ENCODE assay signal across 10 mouse cellular contexts in genomic region chr5:132373471-132374075, GRCm38 (mm10).
DNase-seq lines count a peak whose midpoint lies in the region; ATAC-seq and TF ChIP-seq lines count a peak whose summit lies in the region.
"Had no signal": no experiment of that assay in that cellular context is flagged by ENCODE, and none has a peak within 500 bp of the region (broad histone marks: within the 10 kb centered on the region; RNA-seq: fewer than 3 reads in every experiment).

No protein-coding gene starts in this region.

- peaks cover 14% of the 10 kb centered on the region for H3K4me1 ChIP-seq in liver, embryonic 12.5 days
- H3K4me1 ChIP-seq in liver, postnatal 0 days (ENCODE audit: insufficient read depth) = 0 out of 2 replicates have a peak, but pooled peaks cover 4% of the 10 kb centered on the region
- peaks cover 15% of the 10 kb centered on the region for H3K4me1 ChIP-seq in liver, embryonic 13.5 days (replicated peaks)

- H3K9me3 ChIP-seq in liver, embryonic 12.5 days (replicated peaks) = no peaks in the 10 kb centered on the region
- no peaks in the 10 kb centered on the region for H3K9me3 ChIP-seq in liver, postnatal 0 days (ENCODE audit: low read length)
- H3K9me3 ChIP-seq in liver, embryonic 13.5 days (replicated peaks) = no peaks in the 10 kb centered on the region

- no peaks in the 10 kb centered on the region for H3K27me3 ChIP-seq in liver, embryonic 12.5 days (replicated peaks)
- H3K27me3 ChIP-seq in liver, postnatal 0 days (ENCODE audit: insufficient read depth, low read length) = no peaks in the 10 kb centered on the region
- H3K27me3 ChIP-seq in liver, embryonic 13.5 days = no peaks in the 10 kb centered on the region

- H3K27ac ChIP-seq in liver, embryonic 12.5 days = no peak overlapping the region
- no peak overlapping the region for H3K27ac ChIP-seq in liver, postnatal 0 days (ENCODE audit: low read depth)
- no peak overlapping the region for H3K27ac ChIP-seq in liver, embryonic 13.5 days

- intact Hi-C loops in left cerebral cortex, postnatal 25 days (cut with DNase I) = no loop called here

- H3K4me3 ChIP-seq in liver, embryonic 12.5 days = no peak overlapping the region
- H3K4me3 ChIP-seq in liver, postnatal 0 days (ENCODE audit: low read depth, low read length) = no peak overlapping the region
- H3K4me3 ChIP-seq in liver, embryonic 13.5 days (replicated peaks) = no peak overlapping the region

- no peak overlapping the region for H3K9ac ChIP-seq in liver, embryonic 12.5 days
- no peak overlapping the region for H3K9ac ChIP-seq in liver, postnatal 0 days (replicated peaks)
- H3K9ac ChIP-seq in liver, embryonic 13.5 days = no peak overlapping the region

- DNase-seq in adrenal gland, adult 2 months = peak; percentile 50
- DNase-seq in adrenal gland, postnatal 4 days (ENCODE audit: low spot score in 2 of 2) = no peak
- DNase-seq in liver, postnatal 0 days = no peak
- peak; percentile 75 for DNase-seq in cerebellum, adult 9-11 months
- no peak for DNase-seq in liver, embryonic 13.5 days
- DNase-seq in layer of hippocampus, adult 18-20 months (ENCODE audit: low spot score in 2 of 2) = no peak
- no peak for DNase-seq in left cerebral cortex, postnatal 25 days (ENCODE audit: low spot score in 2 of 2)
- DNase-seq: retina, postnatal 1 day had no signal

- no peak overlapping the region for H3K4me2 ChIP-seq in liver, embryonic 12.5 days
- H3K4me2 ChIP-seq in liver, postnatal 0 days (ENCODE audit: low read depth, low read length) = no peak overlapping the region
- H3K4me2 ChIP-seq in liver, embryonic 13.5 days = no peak overlapping the region
- H3K4me2 ChIP-seq: heart, embryonic 11.5 days had no signal

- TF ChIP-seq CTCF in liver, postnatal 0 days (IDR thresholded peaks at IDR 0.05; ENCODE audit: low read depth) = no peak

- no peak for TF ChIP-seq EP300 in liver, postnatal 0 days (IDR thresholded peaks at IDR 0.05; ENCODE audit: low read depth)

- no peaks in the 10 kb centered on the region for H3K36me3 ChIP-seq in liver, embryonic 12.5 days
- H3K36me3 ChIP-seq in liver, postnatal 0 days (replicated peaks; ENCODE audit: insufficient read depth, low read length) = no peaks in the 10 kb centered on the region
- no peaks in the 10 kb centered on the region for H3K36me3 ChIP-seq in liver, embryonic 13.5 days

- WGBS in liver, embryonic 12.5 days (ENCODE audit: insufficient replicate concordance) = 34% methylated on average over 4 of the region's 4 CpGs
- 59% methylated on average over 4 of the region's 4 CpGs for WGBS in liver, postnatal 0 days (ENCODE audit: insufficient replicate concordance)
- 37% methylated on average over 4 of the region's 4 CpGs for WGBS in liver, embryonic 13.5 days (ENCODE audit: insufficient replicate concordance)

- ATAC-seq in liver, embryonic 12.5 days = peak; percentile 68
- ATAC-seq in liver, postnatal 0 days = no peak
- ATAC-seq in liver, embryonic 13.5 days (ENCODE audit: low read depth) = peak; percentile 75

Comparison
In these comparisons a context has a peak if more than half of its experiments do, and no peak if none do; other contexts are left out.
1. DNase-seq: peak in adrenal gland, adult 2 months (single experiment) and cerebellum, adult 9-11 months (single experiment); none in adrenal gland, postnatal 4 days (0 of 2), liver, postnatal 0 days (single experiment), liver, embryonic 13.5 days (single experiment), layer of hippocampus, adult 18-20 months (0 of 2) and left cerebral cortex, postnatal 25 days (0 of 2).